Mouse (Mus musculus) gastrocnemius, postnatal 25 days (tissue): ENCODE measurements around the gene Gm6871. TPM values are rescaled to one million over a fixed set of nuclear protein-coding genes. Genes with fewer than 3 reads are reported as not detected.

ENCODE experiments used
- total RNA-seq, 2 experiments: library from RNA; stranded (reverse); gene quantifications; 1 replicate in 1 of 2; 2 replicates in 1 of 2; pipeline ENCODE4 v1.2.3; 2021

Gm6871 gene
- total RNA-seq, 2 experiments from 2014 or later = not detected

Other genes with a start within 250 kb of the Gm6871 start
- gene AI987944, start 180.3 kb downstream of the Gm6871 start, total RNA-seq = 10 to 100 TPM; 10.0 to 10.9 TPM
- under 1 TPM; 0.08 to 0.11 TPM for gene Vmn2r57, start 125.0 kb downstream of the Gm6871 start, total RNA-seq
- gene Gm20449, start 74.2 kb downstream of the Gm6871 start, total RNA-seq = not detected
- 1 to 10 TPM; 3.9 TPM for gene AW146154, start 73.8 kb downstream of the Gm6871 start, total RNA-seq
- gene 2610021A01Rik, start 25.6 kb upstream of the Gm6871 start, total RNA-seq = 10 to 100 TPM in 1 of 2 experiments, 1 to 10 TPM in 1; 8.7 to 10.2 TPM
- 1 to 10 TPM; 6.5 to 6.9 TPM for gene Zfp788, start 59.5 kb upstream of the Gm6871 start, total RNA-seq